Mouse (Mus musculus): ENCODE data around the gene Ltbp1.

The Ltbp1 gene

DNA sequence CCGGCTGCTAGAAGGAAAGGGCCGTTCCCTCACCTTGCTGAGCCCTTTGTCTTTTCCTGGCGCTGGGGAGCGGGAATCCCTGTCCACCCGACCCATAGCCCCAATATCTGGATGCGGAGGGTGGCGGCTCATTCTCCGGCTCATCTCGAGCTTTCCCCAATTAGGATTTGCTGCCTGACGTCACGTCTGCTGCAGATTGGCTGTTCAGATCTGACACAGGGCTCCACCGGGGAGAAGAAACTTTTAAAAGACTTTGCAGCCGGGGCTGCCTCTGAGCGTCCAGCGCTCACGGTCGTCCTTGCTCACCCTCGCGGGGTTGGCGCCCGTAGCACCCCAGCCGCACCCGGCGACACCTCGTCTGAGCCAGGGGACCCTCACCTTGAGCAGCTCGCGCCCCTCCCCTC is at the start of gene Ltbp1:
TSS of gene Ltbp1 (plus strand) at position 288 of the 404 bp plus-strand sequence.
- DNase-seq (ENCODE audit: low spot score in 2 of 2), result peak in 1 of 2 experiments; percentile 49

DNA sequence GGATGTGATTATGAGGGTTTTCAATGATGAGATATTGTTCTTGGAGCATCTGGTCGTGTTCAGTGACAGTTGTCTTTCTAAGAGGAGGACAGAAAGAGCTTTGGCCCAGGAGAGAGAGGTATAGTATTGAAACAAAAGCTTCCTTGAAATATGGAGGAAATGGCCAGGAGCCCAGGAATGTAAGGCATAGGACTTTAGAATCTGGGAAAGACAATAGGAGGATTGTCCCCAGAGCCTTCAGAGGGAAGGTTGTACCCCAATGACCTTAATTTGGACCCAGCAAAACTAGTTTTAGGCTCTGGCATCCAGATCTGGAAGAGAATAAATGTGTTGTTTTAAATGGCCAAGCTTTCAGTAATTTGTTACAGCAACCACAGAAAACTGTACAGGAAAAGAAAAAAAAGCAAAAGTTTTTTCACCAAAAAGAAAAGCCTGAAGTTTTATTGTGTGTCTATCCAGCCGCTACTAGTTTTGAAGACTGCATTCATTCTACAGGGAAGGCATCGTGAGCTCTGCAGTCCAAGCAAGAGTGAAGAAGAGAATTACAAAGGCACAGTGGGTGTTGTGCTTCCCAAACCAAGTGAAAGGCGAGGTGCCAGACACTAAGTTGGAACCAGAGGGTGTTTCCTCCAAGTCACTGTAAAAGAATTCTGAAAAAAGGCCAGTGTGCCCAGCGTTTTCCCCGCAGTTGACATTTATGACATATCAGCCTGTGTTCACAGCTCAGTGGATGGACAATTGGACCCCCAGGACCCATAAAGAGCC is 45.7 kb upstream of the Ltbp1 start:
- DNase-seq (ENCODE audit: low spot score in 2 of 2), result no peak

DNA sequence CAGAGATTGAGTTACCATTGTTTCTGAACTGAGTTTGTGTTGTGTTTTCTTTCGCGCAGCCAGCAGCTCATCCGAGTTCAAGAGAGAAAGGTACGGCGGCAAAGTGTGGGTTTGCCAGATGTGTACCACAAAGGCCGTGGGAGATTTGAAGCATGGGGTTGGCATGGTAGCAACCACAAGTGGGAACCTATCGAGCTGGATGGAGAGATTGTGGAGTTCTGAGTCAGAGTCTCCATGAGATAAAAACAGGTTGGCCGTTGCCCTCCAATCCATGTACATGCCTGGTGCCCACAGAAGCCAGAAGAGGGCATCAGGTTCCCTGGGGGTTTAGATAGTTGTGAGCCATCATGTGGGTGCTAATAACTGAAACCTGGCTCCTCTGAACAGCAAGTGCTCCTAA is 42.1 kb upstream of the Ltbp1 start:
- DNase-seq (ENCODE audit: low spot score in 2 of 2), result no peak

DNA sequence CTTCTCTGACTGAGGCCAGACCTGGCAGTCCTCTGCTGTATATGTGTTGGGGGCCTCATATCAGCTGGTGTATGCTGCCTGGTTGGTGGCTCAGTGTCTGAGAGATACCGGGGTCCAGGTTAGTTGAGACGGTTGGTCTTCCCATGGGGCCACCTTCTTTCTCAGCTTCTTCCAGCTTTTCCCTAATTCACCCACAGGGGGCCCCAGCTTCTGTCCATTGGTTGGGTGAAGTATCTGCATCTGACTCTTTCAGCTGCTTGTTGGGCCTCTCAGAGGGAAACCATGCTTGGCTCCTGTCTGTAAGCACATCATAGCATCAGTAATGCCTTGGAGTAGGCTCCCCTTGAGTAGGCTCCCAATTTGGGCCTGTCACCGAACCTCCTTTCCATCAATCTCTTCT is 41.5 kb upstream of the Ltbp1 start:
- DNase-seq (ENCODE audit: low spot score in 2 of 2), result no peak

DNA sequence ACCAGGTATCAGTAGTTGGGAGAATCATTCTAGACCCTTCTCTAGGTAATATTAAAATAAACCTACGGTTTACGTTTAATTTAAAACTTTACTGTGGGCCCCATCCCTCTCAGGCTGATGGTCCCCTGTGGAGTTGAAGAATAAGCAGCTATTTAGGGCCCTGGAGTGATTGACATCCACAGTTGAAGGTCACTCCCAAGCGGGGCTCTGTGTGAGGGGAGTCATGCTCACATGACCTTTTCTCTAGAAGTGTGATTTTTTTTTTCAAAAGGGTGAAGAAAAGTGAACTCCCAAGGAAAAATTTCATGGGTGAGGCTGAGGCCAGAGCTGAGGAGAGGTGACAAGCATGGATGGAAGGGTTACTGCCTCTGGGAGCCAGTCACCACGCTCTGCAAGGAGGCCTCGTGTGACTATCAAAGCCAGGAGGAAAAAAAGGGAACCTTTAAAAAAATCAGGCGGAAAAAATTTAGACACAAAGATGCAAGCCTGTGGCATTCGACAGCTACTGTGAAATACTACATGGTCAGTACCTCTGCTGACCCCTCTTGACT is 38.0 kb upstream of the Ltbp1 start:
- DNase-seq (ENCODE audit: low spot score in 2 of 2), result no peak

DNA sequence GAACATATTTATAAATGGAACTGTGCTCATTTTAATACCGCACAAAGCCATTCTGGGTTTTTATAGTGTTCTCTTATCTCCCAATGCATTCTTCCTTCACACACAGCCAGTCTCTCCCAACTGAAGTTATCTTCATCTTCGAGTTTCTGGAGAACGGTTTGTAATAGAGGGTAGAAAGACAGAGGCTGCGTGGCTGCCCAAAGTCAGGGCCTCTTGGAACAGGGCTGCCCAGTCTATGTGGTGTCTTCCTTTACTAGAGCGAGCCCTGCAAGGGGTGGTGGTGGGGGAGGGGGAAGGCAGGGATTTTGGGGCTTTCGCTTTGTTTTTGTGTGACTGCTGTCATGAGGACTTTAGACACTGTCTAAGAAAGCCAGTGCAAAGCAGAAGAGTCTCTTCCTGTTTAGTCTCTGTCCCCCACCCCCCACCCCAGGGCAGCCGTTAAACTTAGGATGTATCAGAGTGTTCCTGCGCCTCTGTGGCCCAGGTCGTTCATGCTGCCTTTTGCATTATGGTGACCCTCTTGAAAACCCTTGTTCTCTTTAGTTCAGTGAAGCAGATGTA is 37.1 kb upstream of the Ltbp1 start:
- DNase-seq (ENCODE audit: low spot score in 2 of 2), result no peak

DNA sequence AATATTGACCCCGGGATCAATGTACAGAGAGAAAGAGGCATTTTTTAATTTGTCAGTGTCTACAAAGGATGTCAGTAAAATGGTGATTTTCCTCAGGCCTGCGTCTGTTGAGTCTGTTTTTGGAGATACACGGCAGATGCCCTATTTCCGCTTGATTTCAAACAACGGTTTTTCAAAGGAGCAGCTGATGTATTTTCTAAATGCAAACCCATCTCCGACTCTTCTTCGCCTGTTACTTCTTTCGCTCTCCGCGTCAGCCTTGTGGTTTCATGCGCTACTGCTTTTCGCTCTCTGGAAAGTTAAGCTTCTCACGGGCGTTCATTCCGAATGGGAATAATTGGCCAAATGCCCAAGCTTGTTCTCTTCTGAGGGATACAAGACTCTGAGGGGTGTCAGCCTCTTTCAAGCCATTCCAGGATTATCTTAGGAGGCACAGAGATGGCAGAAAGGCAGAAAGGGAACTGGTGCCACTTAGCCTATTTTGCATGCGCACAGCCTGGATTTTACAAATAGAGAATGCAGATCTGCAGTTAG is 36.6 kb upstream of the Ltbp1 start:
- DNase-seq (ENCODE audit: low spot score in 2 of 2), result no peak

DNA sequence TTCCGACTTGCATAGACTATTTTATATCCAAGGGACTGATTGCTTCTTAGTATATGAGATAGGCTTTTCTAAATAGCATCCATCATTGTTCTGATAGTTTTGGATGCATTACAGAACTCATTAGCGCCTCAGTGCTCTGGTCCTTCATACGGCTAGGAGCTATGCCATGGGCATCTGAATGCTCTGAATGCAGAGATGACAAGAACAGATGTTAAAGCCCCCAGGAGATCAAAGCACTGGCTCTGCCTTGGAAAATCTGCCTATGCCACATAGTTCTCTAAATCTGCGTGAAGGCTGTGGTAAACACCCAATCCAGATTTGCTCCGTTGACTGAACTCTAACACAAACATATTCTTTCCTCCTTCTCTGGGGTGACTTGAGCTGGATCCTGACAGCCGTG is 30.2 kb upstream of the Ltbp1 start:
- no peak for DNase-seq (ENCODE audit: low spot score in 2 of 2)

DNA sequence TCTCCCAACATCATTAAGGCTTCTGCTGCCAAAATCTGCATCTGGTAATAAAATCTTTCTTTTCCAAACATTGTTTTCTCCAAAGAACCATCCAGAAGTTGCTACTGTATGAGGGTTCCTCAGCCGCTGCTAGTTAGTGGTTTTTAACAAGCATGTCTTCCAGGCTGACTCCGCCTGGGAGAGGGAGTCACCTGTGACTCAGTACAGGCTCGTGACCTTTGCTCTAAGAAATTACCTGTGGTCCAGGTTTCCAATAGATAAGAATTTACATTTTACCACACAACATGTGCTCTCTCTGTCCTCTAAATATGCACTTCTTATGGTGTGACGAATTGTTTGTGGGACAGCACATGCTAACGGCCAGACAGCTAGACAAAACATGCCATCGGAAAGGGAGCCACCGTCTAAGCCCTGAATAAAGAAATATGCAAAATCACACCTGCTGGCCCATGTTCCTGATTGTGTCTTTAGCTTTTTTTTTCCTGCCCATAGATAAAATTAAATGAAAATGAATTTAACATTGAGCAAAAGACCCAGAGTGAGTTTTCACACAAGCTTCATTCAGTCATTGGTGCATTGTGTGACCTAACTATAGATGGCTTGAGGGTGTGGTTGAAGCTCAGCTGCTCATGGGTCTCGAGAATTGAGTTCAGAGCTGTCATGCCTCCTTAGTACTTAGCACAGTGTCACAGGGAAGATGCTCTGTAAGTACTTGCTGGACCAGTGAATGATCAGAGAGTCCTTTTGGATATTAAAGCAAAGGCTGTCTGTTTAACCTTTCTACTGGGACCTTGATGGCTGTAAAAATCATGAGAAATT is 29.0 kb upstream of the Ltbp1 start:
- DNase-seq (ENCODE audit: low spot score in 2 of 2), result no peak

DNA sequence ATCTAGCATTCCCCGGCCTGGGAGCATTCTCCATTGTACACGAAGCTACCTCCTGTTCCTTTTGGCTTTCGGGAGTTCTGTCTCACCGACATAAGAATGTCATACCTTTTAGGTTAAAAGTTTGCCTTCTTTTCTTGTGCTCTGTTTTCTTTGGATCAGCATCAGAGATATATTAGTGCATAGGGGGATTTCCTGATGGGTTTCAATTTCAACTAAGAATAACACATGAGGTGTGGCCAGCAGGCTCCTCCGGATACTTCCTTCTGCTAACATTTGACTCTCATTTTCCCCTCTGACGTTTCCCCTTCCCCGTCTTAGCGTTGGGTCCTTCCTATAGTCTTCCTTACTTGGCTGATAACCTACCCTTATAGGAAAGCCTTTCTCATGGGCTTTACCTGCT is 25.6 kb upstream of the Ltbp1 start:
- DNase-seq (ENCODE audit: low spot score in 2 of 2), result no peak

DNA sequence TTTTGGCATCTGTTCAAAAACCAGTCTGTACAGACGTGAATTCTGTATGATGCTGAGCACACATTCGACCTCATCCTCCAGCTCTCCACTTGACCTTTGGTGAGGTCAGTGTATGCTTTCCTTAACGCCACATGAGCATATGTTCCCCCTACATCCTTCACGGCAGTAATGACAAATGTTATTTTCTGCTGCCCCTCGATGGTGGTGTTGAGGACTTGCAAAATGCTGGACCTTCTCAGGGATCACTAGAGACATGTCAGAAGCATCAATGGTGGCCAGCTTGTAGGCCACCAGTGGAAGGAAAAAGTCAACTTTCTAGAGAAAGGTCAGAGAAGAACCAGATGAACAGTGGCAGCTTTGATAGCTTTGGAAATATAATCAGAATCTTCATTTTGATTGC is 23.7 kb upstream of the Ltbp1 start:
- DNase-seq (ENCODE audit: low spot score in 2 of 2), result no peak

DNA sequence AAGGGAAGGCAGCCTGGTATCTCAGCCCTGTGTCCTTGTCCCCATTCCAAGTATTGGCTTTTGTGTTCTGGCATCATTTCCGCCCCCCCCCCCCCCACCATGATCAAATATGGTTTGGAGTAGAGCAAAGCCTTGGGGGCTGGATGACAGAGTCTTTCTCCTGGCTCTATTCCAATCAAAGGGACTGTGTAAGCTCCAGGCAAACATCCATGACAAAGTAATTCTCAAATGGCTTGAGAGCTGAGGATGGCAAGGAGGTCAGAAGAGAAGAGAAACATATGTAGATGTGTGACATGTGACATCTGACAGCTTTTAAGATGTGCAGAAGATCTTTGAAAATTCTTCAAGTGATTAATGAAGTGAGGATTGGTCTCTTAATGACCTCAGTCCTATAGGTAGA is 22.5 kb upstream of the Ltbp1 start:
- no peak for DNase-seq (ENCODE audit: low spot score in 2 of 2)

DNA sequence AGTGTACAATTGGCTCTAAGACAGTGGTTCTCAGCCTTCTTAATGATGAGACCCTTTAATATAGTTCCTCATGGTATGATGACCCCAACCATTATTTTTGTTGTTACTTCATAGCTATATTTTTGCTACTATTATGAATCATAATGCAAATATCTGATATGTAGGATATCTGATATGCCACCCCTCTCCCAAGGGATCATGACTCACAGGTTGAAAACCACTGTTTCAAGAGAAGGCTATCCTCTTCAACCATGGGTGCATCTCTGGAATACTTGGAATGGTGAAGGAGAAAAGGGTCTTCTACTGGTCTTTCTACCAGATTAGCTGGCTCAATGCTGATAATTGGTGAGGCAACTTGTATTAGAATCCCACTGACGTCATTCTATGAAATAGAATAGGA is 21.3 kb upstream of the Ltbp1 start:
- DNase-seq (ENCODE audit: low spot score in 2 of 2), result no peak

DNA sequence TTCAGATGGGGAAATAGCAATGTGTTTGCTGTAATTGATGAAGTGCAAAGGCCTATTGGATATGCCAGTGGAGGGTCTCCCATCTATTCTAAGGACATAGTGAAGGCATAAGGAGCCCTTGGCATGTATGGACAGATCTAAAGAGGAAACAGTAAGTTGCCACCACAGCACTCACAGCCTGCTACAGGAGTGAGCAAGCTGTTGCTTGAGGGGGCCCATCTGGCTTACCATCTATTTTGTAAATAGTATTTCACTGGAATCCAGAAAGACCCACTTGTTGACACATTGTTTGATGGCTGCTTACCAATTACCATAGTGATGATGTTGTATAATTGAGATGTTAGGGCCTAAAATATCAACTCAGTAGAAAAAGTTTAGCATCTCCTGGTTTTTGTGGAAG is 20.7 kb upstream of the Ltbp1 start:
- no peak for DNase-seq (ENCODE audit: low spot score in 2 of 2)

DNA sequence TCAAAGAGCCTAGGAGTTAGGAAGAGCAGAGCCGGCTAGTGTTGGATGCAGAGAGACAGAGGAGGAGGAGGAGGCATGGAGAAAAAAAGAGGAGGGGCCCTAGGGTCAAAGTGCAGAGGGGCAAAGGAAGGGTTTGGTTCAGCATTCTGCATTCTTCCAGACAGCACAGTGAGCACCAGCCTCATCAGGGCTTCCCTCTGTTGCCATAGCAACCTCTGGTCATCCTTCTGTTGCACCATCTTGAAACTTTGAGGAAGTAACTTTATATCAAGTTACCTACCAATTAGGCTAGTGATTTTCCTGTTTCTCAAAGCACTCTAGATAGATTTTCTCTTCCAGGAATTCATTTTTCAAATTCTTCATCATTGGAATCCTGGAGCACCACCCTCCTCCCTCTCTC is 18.3 kb upstream of the Ltbp1 start:
- no peak for DNase-seq (ENCODE audit: low spot score in 2 of 2)

DNA sequence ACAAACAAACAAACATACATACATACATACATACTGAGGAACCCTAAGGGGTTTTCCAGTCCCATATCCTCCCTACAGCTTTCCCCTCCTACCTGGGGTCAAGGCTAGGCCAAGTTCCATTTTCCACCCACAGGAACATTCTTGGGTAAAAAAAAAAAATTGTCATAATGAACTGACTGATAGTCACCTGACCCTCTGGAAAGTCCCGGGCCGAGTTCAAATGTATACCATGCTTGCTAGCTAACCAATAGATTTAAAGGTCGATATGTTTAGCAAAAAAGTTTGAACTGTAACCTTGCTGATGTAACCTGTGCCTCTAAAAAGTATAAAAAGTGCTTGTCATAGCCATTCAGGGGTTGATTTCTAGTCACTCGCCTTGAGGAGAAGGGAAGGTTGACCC is 15.7 kb upstream of the Ltbp1 start:
- no peak for DNase-seq (ENCODE audit: low spot score in 2 of 2)

DNA sequence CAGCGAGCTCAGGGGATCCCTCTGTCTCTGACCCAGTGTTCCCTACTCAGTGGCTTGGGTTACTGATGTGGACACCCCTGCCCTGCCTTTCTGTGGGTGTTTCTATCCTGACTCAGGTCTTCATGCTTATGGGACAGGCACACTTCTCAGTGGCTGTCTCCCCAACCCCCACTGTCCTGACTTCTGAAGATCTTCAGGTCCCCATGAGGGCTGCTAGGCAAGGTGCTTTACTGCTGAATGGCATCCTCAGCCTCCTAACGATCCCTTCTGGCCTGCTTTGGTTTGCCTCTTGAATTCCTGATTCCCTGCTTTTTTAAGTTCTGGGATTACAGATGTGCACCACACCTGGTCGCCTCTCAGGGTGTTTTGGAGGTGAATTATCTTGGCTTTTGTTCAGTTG is 14.8 kb upstream of the Ltbp1 start:
- no peak for DNase-seq (ENCODE audit: low spot score in 2 of 2)

DNA sequence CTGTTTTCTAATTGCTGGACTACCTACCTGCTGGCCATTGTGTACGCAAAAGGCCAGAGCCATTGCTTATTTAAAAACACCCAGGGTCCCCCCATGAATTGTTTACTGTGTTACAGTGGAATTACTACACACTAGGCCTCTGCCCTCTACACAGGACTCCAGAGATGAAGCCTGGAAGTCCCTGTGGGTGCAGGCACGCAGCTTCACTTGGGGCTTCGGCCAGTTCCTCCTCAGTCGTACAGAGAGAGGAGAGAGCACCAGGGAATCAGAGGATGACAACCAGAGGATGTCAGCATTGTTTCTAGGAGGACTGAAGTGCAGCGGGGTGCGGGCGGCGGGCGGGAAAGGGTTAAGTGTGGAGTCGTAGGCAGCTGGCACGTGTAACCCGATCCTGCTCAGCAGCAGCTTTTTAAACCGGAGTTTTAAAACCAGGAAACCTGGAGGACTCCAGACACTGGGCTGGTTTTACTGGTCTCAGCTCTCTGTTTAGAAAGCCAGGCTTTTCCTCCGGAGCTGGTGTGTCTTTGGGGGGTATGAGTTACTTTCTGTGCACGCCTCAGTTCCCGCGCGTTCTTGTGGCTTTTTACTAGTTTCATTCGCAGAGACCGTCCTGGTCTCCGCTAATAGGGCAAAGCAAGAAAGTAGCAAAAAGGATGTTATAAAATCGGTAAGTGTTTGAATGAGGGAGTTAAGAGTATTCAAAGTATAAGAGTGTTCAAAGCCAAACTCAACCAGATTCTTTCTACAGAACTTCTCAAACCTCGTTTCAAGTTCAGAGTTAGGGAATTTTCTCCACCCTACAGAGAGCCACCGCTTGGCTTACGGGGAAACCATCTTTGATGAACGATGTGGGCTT is 11.4 kb upstream of the Ltbp1 start:
- DNase-seq (ENCODE audit: low spot score in 2 of 2), result no peak

DNA sequence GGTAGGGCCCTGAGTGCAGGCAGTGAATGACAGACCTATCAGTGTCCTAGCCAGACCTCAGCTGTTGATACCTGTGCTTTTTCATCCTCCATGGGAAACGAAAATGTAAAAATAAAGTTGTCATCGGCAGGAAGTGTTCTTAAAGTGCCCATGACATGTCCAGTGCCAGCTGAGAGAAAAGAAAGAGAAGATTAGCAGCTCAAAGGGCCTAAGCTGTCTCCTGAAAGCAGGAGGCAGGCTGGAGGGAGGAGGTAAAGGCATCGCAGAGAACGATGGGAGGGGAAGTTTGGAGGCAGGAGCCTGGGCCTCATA is 10.8 kb upstream of the Ltbp1 start:
- DNase-seq (ENCODE audit: low spot score in 2 of 2), result no peak

DNA sequence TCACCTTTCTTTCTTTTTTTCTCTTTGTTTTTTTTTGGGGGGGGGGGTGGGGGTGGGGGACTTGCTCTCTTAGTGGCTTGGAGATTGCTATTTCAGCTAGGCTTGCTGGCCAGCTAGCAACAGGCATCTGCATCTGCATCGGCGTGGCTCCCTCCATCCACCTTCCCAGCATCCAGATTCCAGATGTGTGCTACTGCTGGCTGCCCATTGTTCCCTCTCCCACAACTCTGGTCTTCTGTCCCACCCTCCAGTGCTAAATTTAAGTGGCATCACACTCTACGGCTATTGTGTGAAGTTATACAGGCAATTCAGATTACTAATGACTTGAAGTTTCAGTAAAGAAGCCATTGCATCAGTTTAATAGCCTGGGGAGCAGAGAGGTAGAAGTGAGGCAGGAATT is 10.1 kb upstream of the Ltbp1 start:
- DNase-seq (ENCODE audit: low spot score in 2 of 2), result no peak

DNA sequence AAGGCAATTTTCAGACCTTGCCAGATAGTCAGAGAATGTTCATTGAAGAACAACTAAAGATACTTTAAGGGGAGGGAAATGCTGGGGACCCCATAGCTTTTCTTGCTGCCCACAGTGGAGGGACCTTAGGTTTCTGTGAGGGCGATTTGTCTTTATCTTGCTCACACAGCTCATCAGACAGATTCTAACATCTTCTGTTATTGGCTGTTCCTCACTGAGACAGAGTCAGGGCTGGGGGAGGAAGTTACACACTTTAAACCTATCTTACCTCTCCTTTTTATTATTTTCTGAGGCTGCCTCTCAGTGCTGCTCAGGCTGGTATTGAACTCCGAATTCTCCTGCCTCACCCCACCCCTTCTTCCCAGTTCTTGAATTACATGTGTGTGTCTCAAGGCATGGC is 5.3 kb upstream of the Ltbp1 start:
- no peak for DNase-seq (ENCODE audit: low spot score in 2 of 2)

DNA sequence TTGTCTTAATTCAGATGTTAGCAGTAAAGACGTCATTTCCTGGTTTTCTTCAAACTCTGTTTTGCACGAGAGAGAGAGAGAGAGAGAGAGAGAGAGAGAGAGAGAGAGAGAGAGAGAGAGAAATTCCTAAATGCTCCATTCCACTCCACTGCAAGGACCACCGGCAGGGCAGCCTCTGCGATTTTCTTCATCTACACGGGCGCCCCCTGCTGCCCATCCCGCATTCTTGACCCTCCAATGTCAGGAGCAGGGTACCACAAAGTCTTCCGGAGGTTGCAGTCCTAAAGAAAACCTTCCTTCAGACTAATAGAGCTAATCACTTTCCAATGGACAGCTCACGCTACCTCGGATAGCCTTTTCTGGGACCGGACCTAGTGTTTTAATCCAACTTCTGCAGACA is 548 bp upstream of the Ltbp1 start:
- peak; percentile 43 to 73 for DNase-seq (ENCODE audit: low spot score in 2 of 2)
